Mouse (Mus musculus): ENCODE data around the gene Arid4a.
"Not testable (repeated sequence)": the region's sequence is repeated elsewhere in the genome, so short reads cannot be mapped to it uniquely, and the experiment has no call there.

Gene Arid4a

DNA sequence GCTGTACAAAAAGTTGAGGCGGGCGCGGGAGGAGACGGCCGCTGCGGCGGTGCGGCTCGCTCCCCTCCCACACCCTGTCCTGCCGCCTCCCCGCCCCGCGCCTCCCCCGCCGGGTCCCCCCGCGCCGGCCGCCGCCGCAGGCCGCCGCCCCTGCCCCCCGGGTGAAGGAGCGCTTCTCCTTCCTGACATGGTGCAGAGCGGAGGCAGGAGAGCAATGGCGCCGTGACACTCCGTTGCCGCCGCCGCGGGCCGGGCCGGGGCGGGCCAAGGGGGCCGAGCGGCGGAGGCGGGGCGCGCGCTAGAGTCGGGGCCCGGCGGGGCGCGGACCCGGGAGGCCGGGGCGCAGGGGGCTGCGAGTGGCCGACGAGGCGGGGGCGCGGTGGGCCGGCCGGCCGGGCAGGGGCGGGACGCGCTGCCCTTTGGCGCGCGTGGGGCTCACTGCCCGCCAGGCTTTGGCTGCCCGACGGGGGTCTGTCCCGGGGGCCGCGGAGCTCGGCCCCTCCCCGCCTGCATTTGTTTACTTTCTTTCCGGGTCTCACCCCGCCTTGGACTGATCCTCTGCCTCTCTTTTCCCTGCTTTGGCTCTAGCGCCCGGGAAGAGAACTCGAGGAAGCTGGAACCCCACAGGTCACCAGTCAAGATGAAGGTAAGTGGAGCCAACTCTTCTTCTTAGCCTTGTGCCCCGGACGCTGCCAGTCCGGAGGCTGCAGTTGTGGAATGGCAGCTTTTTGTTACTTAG, 882 bp downstream of the Arid4a start:
- no peak for DNase-seq

DNA sequence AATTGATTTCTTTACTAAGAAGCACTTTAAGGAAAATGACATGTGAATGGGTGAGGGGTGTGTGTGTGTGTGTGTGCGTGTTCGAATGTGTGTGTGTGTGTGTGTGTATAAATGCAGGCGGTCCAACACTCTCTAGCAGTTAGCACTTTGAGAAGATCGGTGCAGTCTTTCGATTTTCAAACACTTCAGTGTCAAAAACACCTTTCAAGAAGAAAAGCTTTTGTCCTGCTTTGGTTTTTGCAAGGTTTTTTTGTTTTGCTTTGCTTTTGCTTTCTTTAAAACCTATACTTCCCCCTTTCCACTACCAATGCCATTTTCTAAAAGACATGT, 1.4 kb downstream of the Arid4a start:
- DNase-seq, result no peak

DNA sequence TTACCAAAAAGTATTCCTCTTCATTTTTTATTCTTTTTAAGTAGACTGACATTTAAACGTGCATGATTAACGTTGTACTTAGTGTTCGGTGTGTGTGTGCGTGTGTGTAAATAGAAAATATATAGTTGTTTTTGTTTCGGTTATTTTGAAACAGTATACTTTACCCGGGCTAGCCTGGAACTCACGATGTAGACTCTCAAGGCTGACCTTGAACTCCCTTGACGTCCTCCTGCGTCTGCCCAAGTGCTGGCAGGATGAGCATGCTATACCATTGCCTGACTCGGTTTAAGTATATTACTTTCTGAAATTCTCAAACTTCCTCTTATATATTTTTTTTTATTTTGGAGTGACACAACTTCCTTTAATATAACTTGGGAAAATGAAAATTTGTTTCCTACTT, 2.0 kb downstream of the Arid4a start:
- DNase-seq, result no peak

DNA sequence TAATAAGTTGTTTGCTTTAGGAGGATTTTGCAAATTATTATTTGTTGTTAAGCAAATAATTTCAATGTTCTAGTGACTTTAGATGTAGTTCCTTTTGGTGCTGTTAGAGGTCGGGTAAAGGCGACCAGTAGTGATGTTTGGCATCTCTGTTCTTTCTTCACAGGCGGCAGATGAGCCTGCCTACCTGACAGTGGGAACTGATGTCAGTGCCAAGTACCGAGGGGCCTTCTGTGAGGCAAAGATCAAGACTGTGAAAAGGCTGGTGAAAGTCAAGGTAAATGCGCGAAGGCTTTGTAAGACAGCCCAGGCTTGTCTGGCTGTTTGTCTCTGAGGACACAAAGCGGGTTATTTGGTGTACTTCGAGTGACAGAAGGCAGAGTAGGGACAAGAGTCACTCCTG, 3.4 kb downstream of the Arid4a start:
- no peak for DNase-seq

DNA sequence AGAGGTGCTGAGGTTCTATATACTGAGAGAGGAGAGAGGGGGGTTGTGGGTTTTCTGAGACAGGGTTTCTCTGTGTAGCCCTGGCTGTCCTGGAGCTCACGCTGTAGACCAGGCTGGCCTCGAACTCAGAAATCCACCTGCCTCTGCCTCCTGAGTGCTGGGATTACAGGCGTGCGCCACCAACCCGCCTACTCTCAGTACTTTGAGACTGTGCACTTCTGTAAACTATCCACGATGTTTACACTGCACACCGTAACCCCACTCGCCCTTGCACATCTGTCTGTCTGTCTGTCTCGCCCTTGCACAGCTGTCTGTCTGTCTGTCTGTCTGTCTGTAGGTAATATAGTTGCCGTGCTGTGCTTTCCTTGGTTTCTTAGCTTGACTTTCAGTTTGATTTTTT, 8.6 kb downstream of the Arid4a start:
- no peak for DNase-seq

DNA sequence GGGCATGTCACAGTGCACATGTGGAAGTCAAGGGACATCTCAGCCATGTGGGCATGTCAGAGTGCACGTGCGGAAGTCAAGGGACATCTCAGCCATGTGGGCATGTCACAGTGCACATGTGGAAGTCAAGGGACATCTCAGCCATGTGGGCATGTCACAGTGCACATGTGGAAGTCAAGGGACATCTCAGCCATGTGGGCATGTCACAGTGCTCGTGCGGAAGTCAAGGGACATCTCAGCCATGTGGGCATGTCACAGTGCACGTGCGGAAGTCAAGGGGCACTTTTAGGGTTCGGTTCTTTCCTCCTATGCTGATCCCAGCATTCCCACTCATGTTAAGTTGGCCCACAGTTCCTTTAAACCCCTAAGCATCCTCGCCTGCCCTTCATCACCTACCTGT, 12.5 kb downstream of the Arid4a start:
- DNase-seq, result not testable (repeated sequence)

DNA sequence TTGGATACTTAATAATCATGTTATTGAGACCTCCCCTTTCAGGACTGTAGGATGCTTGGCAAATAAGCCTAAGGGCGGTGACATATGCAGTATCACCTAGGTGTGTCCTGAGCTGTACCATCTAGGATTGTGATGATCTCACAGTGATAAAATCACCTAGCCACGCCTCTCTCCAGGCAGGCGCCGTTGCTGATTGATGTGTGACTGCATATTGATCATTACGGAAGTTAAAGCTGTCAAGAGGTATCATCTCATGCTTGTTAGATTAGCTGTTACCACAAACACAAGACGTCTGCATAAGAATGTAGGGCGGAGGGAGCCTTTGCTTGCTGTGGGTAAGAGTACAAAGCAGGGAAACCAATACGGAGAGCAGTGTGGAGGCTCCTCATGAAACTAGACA, 14.5 kb downstream of the Arid4a start:
- DNase-seq, result no peak

DNA sequence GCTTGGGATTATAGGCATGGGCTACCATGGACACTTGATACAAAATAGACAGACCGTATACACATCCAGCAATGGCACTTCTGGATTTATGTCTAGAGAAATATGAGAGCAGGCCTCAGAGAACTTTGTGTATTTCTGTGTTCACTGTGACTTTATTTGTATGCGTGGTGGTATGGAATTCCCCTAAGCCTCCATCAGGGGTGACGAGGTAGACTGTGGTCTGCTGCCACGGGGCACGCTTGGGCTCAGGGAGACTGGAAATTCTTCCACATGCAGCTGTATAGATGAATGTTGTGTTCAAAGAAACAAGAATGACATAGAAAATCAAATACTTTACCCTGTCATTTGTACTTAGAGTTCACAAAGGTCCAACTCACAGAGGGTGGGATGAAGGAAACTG, 14.9 kb downstream of the Arid4a start:
- DNase-seq, result no peak

DNA sequence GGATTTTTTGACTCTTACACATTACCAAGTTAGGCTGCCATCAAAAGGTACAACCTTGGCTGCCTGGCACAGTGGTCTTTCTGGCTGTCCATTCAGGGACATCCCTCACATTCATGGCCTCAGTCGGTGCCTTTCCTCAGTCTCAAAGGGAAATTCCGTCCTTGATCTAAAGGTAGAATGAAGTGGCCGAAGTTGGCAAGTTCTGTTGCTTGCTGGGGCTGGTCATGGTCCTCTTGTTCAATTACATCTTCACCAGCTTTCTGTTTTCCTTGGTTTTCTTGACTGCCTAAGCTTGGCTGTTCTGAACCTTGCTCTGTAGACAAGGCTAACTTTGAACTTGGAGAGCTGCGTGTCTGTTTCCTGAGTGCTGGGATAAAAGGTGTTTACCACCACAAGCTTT, 20.0 kb downstream of the Arid4a start:
- no peak for DNase-seq

DNA sequence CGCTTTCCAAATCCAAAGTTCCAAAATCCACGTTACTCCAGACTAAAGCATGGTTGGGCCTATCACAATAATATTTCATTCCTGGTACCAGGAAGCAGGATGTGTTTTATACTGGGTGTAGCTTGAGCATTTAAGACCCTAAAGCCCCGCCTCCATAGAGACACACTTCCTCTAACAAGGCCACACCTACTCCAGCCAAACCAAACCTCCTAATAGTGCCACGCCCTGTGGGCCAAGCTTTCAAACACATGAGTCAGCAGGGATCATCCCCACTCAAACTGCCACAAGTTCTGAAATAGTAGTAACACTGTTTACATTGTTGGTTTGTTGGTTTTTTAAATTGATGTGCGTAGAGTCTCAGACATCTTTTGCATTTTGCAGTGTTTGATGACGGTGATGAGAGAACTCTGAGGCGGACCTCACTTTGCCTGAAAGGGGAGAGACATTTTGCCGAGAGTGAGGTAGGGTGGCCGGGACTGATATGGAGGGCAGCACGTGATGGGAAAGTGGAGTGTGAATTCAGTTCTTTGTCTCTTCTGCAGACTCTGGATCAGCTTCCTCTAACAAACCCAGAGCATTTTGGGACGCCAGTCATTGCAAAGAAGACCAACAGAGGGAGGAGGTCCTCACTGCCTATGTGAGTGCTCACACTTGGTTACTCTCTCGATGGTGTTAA, 21.1 kb downstream of the Arid4a start:
- no peak for DNase-seq

DNA sequence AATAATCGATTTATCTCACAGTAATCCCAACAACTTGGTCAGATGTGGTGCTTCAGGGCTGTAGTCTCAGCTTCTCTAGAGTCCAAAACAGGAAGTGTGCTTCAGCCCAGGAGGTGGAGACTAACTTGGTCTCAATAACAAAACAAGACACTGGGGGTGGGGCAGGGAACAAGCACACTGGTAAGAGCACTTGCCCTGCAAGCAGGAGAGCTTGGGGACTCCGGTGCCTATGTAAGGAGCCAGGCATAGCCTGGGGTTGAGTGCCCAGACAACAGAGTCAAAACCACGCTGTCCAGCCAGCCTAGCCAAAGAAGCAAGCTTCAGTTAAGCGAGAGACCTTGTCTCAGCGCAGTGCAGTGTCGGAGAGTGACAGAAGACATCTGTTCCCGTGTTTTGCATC, 24.7 kb downstream of the Arid4a start:
- peak; percentile 38 for DNase-seq

DNA sequence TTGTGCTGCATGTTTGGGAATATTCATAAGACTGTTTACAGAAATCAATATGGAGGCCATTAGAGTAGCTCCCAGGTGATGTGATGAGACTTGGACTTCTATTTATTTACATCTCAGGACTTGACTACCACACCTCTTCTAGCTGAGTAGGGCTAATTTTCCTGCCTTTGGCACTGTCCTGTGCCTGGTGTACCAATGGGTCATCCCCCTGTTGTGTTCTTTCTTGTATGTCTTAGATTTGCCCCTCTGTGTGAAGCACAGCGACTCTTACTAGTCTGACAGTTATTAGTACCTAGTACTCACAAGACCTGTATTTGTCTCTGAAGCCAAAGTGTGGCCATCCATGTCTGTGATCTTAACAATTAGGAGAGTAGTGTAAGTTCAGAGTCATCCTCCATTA, 26.7 kb downstream of the Arid4a start:
- DNase-seq, result no peak

DNA sequence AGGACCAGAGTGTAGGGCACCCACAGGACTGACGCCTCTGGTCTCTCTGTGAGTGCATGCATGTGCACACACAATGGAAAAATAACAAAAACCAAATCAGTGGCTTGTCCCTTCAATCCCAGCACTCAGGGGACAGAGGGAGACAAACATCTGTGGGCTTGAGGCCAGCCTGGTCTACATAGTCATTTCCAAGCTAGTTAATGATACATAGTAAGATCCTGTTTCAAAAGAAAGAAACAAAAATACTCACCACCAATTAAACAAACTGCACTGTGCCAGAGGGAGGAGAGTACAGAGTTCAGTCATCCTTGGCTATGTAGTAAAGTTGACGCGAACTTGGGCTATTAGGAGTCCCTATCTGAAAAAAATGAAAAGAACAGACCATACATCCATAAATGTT, 27.8 kb downstream of the Arid4a start:
- DNase-seq, result no peak

DNA sequence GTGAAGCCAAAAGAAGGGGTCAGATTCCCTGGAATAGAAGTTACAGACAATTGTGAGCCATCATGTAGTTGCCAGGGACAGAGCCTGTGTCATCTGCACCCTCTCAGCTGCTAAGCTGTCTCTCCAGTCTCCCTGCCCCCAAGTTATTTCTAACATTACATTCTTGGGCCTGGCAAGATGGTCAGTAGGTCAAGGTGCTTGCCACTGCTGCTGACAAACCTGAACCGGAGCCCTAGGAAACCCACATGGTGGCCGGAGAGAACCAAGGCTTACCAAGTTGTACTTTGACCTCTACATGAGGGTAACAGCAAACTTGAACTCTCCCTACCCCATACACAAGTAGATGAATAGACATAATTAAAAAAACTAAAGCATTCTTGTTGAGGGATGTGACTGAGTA, 28.7 kb downstream of the Arid4a start:
- no peak for DNase-seq

DNA sequence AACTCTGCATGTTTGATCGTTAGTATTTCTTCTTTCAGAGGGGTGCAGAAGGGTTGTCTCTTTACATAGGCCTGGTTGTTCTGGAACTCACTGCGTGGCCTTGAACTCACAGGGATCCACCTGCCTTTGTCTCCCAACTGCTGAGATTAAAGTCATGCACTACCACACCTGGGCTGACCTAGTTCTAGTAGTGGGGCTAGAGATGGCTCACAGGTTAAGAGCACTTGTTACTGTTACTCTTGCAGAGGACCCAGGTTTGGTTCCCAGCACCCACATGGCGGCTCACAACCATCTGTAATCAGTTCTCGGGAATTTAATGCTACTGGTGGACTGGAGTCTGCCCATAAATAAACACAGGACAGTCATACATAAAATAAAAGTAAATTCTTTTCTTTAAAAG, 30.7 kb downstream of the Arid4a start:
- DNase-seq, result no peak

DNA sequence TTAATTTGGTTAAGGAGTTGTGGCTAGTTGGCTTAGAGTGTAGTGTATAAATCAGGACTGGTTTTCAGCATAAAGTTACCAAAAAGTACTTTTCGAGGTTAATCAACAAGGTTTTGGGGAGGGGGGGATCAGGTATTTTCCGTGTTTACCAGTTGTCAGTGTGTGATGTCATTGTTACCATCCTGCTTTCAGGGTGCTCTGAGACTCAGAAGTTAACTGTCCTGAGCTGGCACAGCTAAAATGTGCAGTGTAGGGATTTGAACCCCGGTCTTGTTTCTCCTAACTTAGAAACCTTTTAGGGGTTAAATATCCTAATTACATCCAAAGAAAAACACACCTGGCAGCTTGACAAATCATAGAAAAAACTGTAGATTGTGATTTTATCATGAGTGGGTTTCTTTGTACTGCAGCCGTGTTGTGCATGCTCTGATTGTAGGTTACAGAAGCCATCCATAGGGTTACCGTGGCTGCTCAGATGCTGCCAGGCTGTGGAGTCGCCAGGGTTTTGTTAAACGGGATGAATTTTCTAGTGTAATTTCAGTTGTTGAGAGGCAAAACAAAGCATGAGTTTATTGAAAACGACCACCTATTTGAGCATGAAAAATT, 31.8 kb downstream of the Arid4a start:
- DNase-seq, result no peak

DNA sequence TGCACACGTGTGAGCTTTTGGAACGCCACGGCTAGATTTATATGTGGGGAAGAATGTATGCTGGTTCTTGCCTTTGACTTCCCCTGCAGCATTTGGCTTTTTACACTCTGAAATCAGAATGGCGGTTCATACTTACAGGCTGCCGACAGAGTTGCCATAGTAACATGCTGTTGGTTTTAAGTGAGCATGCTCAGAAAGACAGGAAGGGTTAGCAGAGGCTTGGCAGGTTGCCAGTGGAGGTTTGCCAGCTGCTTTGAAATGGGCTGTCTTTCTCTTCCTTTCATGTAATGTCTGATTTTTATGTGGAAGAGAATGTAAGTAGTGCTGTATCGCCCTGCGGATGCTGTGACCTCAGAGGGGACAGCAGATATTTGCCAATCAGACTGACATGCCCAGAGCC, 32.3 kb downstream of the Arid4a start:
- DNase-seq, result peak; percentile 96

DNA sequence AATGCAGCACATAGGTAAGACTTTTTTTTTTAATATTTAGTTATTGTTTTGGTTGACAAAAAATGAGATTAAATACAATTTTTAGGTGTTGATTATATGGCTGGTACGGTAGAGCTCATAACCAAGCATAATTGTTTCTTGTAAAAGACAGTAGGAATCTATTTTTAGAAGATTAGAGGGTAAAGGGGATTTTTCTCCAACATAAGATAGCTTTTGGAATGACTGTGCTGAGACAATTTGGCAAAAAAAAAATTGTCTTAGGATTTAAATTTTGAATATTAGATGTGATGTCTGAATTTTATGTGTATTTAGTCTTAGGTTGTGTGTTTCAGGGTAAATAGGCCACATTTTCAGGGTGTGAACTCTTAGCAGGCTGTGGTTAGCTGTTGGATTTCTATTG, 32.8 kb downstream of the Arid4a start:
- DNase-seq, result no peak

DNA sequence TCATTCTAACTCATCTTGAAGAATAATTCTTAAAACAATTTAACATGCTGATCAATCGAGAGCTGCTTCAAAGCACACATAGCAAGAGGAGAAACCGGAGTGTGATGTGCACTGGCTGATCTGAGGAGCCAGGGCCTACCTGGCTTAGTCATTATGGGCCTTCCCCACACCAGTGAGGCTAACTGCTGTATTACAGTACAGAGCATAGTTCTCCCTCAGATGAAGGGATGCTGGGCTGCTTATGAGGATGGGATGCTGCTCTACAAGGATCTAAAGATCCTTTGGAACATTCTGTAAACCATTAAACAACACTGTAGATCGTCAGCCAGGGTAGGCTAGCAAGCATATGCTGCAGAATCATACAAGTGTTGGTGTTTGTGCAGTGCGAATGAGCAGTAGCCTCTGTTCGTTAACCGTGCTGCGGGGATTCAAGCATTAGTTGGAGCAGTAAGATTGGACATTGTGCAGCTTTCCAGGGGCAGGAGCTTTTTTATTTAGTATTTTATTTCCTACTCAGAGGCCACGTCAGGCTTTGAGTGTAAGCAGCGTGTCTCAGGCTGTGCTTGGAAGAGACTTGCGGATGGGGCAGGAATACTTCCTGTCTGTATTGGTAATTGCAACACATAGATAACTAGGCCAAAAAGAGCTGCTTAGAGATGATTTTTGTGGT, 33.9 kb downstream of the Arid4a start:
- peak; percentile 12 for DNase-seq

DNA sequence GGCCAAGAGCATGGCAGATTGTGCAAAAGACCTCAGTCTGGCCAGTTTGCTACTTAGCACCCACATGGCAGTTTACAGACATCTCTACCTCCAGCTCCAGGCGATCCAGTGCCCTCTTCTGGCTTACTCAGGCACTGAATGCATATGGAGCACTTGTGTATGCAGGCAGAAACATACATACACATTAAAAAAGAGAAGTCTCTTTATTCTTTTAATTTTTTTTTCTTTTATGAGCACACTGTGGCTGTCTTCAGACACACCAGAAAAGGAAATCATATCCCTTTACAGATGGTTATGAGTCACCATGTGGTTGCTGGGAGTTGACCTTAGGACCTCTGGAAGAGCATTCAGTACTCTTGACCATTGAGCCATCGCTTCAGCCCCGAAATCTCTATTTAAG, 35.3 kb downstream of the Arid4a start:
- peak; percentile 29 for DNase-seq

DNA sequence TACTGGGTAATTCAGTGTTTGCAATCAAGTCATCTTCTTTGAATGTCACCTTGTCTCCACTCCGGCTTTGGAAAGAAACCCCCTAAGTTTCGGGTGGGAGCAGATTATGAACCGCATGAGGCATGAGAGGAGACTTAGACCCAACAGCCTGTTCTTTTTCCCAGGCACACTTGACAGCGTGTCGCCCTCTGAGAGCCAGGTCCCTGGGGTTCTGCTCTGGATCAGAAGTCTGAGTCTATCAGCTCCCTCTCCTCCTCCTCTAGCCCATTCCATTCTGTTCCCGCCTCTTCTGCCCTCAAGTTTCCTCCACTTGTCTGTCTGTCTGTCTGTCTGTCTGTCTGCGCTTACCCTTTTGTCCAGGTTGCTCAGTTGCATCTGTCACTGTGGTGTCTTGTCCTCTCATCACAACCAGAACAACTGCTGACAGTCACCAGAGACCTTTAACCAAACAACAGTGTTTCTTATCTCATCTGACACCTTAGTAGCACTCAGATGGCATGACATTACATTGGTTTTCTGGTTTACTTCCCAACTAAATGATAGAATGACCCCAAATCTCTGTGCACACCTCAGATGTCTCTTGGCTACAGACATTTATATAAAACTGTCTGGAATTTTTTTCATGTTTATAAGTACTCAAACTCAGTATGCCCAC, 36.7 kb downstream of the Arid4a start:
- no peak for DNase-seq

DNA sequence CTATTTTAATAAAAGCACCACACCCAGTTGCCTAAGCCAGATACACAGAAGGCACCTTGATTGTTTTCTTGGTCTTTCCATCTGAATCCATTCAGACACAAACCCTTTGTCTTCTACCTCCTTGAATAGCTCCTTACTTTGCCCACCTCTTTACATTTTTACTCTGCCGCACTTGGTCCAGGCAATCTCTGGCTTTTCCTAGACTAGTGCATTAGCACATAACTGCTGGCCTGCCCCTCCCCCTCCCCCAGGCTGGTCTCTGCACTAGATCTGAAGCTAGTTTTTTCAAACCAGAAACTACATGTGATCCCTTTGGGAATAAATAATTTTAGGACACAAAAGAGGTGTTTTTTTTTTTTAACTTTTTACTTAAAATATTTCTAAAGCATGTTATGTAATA, 37.2 kb downstream of the Arid4a start:
- no peak for DNase-seq

DNA sequence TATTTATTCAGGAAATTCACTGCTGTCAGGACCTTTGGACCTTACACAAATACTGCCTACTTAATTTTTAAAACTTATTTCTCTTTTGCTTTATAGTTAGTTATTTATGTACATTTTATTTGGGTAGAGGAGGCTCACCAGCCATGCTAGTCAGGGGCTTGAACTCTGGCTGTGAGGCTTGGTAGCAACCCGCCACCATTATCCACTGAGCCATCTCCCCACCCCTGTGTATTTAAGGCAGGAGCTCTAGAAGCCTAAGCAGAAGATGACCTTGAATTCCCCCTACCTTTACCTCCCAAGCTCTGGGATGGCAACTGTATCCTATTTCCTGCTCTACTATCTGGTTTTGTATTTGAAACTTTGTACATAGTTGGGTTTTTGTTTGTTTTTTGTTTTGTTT, 37.7 kb downstream of the Arid4a start:
- no peak for DNase-seq

DNA sequence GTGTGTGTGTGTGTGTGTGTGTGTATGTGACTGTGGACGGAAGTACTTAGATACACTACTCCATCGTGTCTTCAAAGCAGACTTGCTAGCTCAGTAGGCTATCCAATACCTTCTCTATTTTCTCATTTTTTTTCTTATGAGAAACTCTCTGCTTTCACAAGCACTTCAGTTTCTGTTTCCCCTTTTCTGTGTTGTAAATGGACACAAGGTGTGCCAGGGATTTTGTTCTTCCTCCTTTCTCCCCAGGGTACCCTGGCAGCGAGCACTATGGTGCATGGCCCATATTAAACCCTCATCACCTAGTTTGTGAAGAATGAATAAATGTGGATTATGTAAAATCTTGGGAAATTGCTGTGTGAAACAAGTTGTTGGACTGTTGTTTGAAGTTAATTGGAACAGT, 39.7 kb downstream of the Arid4a start:
- DNase-seq, result no peak
